Mouse (Mus musculus) kidney, embryonic 15.5 days (tissue): Measurements from ENCODE around the gene Tuft1. TPM values are rescaled to one million over a fixed set of nuclear protein-coding genes. Genes with fewer than 3 reads are reported as not detected.
A peak's percentile ranks its signal among the peaks of the same experiment; 100 is the strongest.

Source experiments
- ATAC-seq: fragments of 200-750 bp; cut with Nextera tagmentation; replicated peaks from 2 replicates; pipeline ENCODE4 v1.8.0; 2017; ENCODE audit warnings: moderate TSS enrichment; ENCODE audit not compliant: low FRiP score
- H3K27ac ChIP-seq: fragments of 300-500 bp; sonication (generic); 2 replicates; pipeline ENCODE4 v1.5.1; 2015; ENCODE audit warnings: mild to moderate bottlenecking, inconsistent platforms
- H3K27me3 ChIP-seq: fragments of 300-500 bp; sonication (generic); 2 replicates; pipeline ENCODE4 v1.6.1; 2015; ENCODE audit warnings: inconsistent platforms
- H3K36me3 ChIP-seq: fragments of 300-500 bp; sonication (generic); 2 replicates; pipeline ENCODE4 v1.6.1; 2015; ENCODE audit warnings: inconsistent platforms
- H3K4me1 ChIP-seq: fragments of 300-500 bp; sonication (generic); 2 replicates; pipeline ENCODE4 v1.6.1; 2015; ENCODE audit warnings: inconsistent platforms
- H3K4me2 ChIP-seq: fragments of 300-500 bp; sonication (generic); 2 replicates; pipeline ENCODE4 v1.6.1; 2015; ENCODE audit warnings: moderate library complexity, mild to moderate bottlenecking, inconsistent platforms
- H3K4me3 ChIP-seq: fragments of 300-500 bp; sonication (generic); replicated peaks from 2 replicates; pipeline ENCODE4 v1.5.1; 2015; ENCODE audit warnings: mild to moderate bottlenecking, inconsistent platforms
- H3K9ac ChIP-seq: fragments of 300-500 bp; sonication (generic); 2 replicates; pipeline ENCODE4 v1.6.1; 2015; ENCODE audit warnings: mild to moderate bottlenecking, inconsistent platforms
- H3K9me3 ChIP-seq: fragments of 300-500 bp; sonication (generic); replicated peaks from 2 replicates; pipeline ENCODE4 v1.6.1; 2016; ENCODE audit warnings: inconsistent platforms
- WGBS: fragments of 180-500 bp; shearing (Covaris S2); methylation state at CpG from one replicate; pipeline ENCODE4 v1.1.7; 2015; ENCODE audit warnings: mixed read lengths; 5-methylcytosine and 5-hydroxymethylcytosine counted together
- polyA plus RNA-seq: library from polyadenylated mRNA; unstranded; fragments of >200 nt; fragmentation: Nextera tagmentation; extraction: Ambion mirVana; gene quantifications from 2 replicates; pipeline ENCODE4 v1.2.1, GENCODE M21; 2015

Tuft1 gene
- polyA plus RNA-seq, 1 experiment from 2014 or later: 6.7 TPM

DNA sequence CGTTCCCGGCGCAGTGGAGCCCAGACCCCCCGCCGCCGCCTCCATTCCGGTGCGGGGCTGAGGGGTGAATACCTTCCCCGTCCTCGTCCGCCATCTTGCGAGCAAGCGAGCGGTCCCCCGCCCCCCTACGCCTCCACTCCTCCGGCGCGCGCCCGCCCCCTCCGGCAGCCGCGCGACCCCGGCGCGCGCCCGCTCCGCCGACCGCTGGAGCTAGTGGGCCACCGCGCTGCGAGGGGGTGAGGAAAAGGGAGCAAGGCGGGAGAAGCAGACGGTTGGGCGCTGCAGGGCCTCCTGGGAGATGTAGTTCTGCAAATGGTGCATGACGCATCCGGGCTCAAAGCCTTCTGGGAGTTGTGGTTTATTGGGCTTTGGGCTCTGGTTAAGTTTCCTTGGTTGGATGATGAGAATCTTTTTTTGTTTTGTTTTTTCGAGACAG, 76.2 kb downstream of the Tuft1 start, which contains the start of gene Snx27:
TSS of gene Snx27 (minus strand) at position 261 of the 436 bp plus-strand sequence.
- peak within 1 kb of the TSS; percentile 86 for H3K4me3 ChIP-seq
- H3K4me2 ChIP-seq: peak within 1 kb of the TSS; percentile 78
- H3K27ac ChIP-seq: peak within 1 kb of the TSS; percentile 81
- no peaks in the 10 kb centered on the region for H3K9me3 ChIP-seq
- H3K27me3 ChIP-seq: no peaks in the 10 kb centered on the region
- under 1% methylated on average over 42 of the region's 42 CpGs for WGBS
- peak within 1 kb of the TSS; percentile 82 for H3K9ac ChIP-seq
- peaks cover 24% of the 10 kb centered on the region for H3K4me1 ChIP-seq
- peak; percentile 99 for ATAC-seq
- H3K36me3 ChIP-seq: no peaks in the 10 kb centered on the region

DNA sequence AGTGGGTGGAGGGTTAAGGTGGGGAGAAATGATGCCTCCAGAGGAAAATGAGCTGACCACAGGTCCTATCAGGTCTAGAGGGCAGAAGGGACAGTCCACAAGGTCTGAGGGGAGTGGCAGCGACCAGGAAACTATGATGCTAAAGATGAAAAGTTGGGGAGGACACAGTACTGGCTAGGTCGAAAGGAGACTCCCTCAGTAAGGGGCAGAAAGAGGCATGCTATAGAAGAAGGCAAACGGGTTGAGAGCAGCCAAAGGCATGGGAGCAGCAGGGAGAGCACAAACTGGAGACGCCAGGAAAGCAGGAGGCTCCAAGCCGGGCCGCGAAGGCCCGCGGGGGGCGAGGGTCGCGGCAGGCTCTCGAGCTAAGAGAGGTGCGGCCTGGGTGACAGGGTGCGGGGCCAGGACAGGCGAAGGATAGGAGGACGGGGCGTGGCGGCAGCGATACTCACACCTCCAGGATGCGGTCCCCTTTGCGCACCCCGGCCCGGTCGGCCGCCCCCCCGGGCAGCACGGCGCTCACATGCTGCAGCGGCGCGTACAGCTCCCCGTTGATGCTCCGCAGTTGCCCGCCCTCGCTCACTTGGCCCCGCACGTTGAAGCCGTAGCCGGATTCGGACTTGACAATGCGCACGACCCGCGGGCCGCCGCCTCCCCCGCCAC, 76.7 kb downstream of the Tuft1 start:
- Histone ChIP-seq H3K27me3 (no peaks in the 10 kb centered on the region), H3K4me1 (peaks cover 27% of the 10 kb centered on the region), H3K9me3 (no peaks in the 10 kb centered on the region), H3K27ac (peak overlapping the region; percentile 81), H3K4me2 (peak overlapping the region; percentile 78), H3K36me3 (no peaks in the 10 kb centered on the region), H3K9ac (peak overlapping the region; percentile 82), H3K4me3 (peak overlapping the region; percentile 86)
- WGBS: under 1% methylated on average over 48 of the region's 48 CpGs
- ATAC-seq: peak; percentile 77

DNA sequence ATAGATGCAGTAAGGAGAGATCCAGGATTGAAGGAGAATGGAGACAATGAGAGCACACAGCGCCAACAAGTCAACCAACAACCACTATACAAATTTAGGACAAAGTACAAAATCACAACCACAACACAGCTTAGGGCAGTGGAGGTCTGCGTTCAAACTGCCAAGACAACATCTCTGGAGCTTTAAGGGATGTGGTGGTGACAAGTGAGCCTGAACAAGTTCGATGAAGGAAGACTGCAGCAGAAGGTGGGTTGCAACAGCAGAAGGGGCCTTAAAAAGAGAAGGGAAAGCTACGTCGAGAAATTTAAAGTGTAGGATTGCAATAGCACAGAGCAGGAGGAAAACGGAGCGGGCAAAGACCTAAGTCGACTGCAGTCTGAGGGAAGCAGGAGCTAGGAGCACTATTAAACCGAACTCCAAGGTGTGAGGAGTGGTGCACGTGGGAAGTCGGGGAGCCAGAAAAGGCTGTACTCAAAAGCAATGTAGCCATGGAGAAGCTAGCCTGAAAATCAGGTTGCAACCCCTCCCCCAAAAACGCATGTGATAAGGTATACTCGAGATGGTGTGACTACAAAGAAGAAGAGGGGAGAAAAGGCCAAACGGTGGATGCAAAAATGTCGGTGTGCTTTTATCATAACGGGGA, 77.4 kb downstream of the Tuft1 start:
- Histone ChIP-seq H3K4me1 (peaks cover 27% of the 10 kb centered on the region), H3K36me3 (no peaks in the 10 kb centered on the region), H3K4me2 (peak overlapping the region; percentile 78), H3K9ac (peak overlapping the region; percentile 82), H3K27me3 (no peaks in the 10 kb centered on the region), H3K27ac (peak overlapping the region; percentile 81), H3K9me3 (no peaks in the 10 kb centered on the region), H3K4me3 (peak overlapping the region; percentile 86)
- ATAC-seq: no peak
- WGBS: 4% methylated on average over 16 of the region's 16 CpGs

DNA sequence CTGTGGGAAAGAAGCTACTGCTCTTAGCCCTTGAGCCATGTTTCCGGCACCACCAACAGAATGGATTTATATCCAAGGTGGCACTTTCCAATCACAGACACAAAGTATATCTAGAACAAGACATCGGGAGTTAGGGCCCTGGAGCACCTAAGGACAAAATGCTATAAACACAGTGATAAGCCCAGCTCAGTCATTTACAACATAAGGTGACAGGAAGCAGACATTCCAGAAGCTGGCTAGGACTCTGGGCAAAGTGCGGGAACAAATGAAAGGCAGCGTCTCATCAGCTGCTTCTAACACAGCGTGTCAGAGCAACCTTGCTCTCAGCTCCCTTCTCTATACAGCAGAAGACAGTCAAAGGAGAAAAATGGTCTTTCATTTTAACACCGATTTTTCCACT, 84.2 kb downstream of the Tuft1 start:
- Histone ChIP-seq H3K9me3 (no peaks in the 10 kb centered on the region), H3K4me1 (peaks cover 17% of the 10 kb centered on the region), H3K27ac (no peak overlapping the region), H3K36me3 (no peaks in the 10 kb centered on the region), H3K9ac (no peak overlapping the region), H3K4me3 (no peak overlapping the region), H3K4me2 (no peak overlapping the region), H3K27me3 (no peaks in the 10 kb centered on the region)
- ATAC-seq: no peak
- 80% methylated on average over 6 of the region's 6 CpGs for WGBS

DNA sequence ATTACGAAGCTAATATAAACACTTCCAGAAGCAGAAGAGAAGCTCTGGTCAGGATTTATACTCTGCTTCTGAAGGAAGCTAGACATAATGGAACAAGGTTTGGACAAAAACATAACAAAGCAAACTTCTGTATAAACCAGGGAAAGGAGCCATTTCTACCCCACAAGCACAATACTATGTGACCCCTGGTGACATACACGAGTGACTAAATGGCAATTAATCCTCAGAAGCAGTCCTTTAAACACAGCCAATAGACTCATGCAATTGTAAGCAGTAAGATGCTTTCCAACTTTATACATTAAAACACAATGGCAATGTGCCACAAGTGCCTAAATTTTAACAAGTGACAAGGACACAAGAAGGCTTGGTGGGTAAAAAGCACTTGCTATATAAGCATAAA, 91.4 kb downstream of the Tuft1 start:
- no peak for ATAC-seq
- Histone ChIP-seq H3K27me3 (no peaks in the 10 kb centered on the region), H3K9me3 (no peaks in the 10 kb centered on the region), H3K4me3 (no peak overlapping the region), H3K36me3 (no peaks in the 10 kb centered on the region), H3K9ac (no peak overlapping the region), H3K4me1 (peaks cover 13% of the 10 kb centered on the region), H3K27ac (no peak overlapping the region), H3K4me2 (no peak overlapping the region)
- 38% methylated on average over 2 of the region's 2 CpGs for WGBS

DNA sequence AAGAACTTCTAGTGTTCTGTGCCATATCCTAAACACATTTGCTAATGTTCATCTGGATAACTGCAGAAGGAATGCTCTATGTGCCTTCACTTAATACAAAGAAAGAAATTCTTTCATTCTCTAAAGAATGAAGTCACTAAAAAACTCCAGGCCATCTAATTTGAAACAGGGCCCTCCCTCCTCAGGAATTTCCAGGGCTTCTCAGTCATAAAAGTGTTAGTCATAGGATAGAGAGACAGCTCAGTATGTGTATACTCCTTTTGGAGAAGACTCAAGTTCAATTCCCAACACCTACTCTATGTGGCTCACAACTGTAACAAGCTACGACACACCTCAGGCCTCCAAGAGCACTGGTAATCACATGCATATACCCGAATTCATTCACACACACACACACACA, 93.1 kb downstream of the Tuft1 start:
- H3K36me3 ChIP-seq: peaks cover 8% of the 10 kb centered on the region
- no peak for ATAC-seq
- no peaks in the 10 kb centered on the region for H3K27me3 ChIP-seq
- no peaks in the 10 kb centered on the region for H3K9me3 ChIP-seq
- 75% methylated on average over 2 of the region's 2 CpGs for WGBS
- no peak overlapping the region for H3K4me2 ChIP-seq
- peaks cover 13% of the 10 kb centered on the region for H3K4me1 ChIP-seq
- H3K9ac ChIP-seq: no peak overlapping the region
- H3K27ac ChIP-seq: no peak overlapping the region
- H3K4me3 ChIP-seq: no peak overlapping the region

DNA sequence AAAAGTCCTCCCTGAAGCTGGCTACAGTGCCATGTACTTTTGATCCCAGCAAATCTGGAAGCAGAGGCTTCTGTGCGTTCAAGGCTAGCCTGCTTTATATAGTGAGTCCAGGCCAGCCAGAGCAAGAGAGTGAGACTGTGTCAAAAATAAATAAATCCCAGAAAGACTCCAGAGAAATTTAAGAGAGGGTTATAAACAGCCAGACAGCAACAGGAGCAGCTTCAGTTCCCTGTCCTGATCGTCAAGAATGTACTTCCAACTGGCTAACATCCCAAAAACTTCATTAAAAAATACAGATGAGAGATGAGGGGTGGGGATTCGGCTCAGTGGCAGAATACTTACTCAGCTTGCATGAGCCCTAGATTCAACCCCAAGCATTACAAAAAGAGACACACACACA, 93.5 kb downstream of the Tuft1 start:
- Histone ChIP-seq H3K36me3 (peaks cover 8% of the 10 kb centered on the region), H3K4me2 (no peak overlapping the region), H3K4me1 (peaks cover 14% of the 10 kb centered on the region), H3K27me3 (no peaks in the 10 kb centered on the region), H3K9ac (no peak overlapping the region), H3K4me3 (no peak overlapping the region), H3K9me3 (no peaks in the 10 kb centered on the region), H3K27ac (0 out of 2 replicates have a peak overlapping the region, but pooled peaks have one; percentile 56)
- ATAC-seq: no peak
- 41% methylated on average over 3 of the region's 3 CpGs for WGBS

DNA sequence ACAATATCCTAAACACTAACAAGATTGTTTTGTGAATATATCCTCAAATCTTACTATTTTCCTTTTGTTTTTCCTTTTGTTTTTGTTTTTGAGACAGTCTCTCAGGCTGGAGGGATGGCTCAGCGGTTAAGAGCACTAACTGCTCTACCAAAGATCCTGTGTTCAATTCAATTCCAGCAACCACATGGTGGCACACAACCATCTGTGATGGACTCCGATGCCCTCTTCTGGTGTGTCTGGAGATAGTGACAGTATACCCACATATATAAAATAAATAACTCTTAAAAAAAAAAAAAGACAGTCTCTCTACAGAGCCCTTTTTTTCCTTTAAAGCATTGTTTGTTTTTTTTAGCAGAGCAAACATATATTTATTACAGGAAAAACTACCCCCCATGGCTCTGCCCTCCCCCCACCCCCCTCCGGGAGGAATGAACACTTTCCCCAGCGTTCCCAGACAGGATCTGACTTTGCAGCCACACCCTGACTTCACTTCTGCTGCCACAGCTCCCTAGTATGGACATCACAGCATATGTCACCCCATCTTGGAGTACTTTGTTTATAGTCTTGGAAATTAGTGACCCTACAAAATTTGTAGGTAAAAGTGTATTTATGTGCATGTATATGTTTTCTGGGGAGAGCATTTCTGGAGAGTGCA, 94.2 kb downstream of the Tuft1 start:
- H3K27ac ChIP-seq: 0 out of 2 replicates have a peak overlapping the region, but pooled peaks have one; percentile 56
- WGBS: 66% methylated on average over 4 of the region's 4 CpGs
- H3K4me1 ChIP-seq: peaks cover 16% of the 10 kb centered on the region

DNA sequence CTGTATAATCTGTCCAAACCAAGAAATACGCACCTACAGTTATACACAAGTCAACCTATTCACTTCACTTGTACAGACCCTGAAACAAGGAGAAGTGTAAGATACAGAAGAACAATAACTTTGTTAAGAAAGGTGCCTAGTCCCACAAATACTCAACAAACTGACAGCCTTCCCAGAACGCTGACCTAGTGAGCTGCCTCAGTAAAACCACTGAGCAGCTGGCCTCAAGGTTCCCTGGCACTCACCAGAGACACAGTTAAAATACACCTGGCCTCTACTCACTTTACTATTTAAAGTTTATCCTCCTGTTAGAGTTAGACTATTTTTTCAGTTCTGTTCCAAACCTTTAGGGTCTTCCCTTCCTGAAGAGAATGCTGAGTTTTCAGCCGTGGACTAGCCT, 95.5 kb downstream of the Tuft1 start:
- no peak overlapping the region for H3K9ac ChIP-seq
- H3K27me3 ChIP-seq: no peaks in the 10 kb centered on the region
- peaks cover 16% of the 10 kb centered on the region for H3K4me1 ChIP-seq
- H3K4me3 ChIP-seq: no peak overlapping the region
- H3K9me3 ChIP-seq: no peaks in the 10 kb centered on the region
- 68% methylated on average over 3 of the region's 3 CpGs for WGBS
- no peak overlapping the region for H3K4me2 ChIP-seq
- H3K27ac ChIP-seq: no peak overlapping the region
- peaks cover 25% of the 10 kb centered on the region for H3K36me3 ChIP-seq
- no peak for ATAC-seq

More for the DNA sequence above, 94.2 kb downstream of the Tuft1 start:
- Histone ChIP-seq H3K4me3 (no peak overlapping the region), H3K9ac (no peak overlapping the region), H3K9me3 (no peaks in the 10 kb centered on the region), H3K4me2 (no peak overlapping the region), H3K27me3 (no peaks in the 10 kb centered on the region), H3K36me3 (peaks cover 15% of the 10 kb centered on the region)
- ATAC-seq: no peak

Other genes with a start within 250 kb of the Tuft1 start
- gene Tdrkh, start 245.6 kb downstream of the Tuft1 start, polyA plus RNA-seq: 12.0 and 15.5 TPM in 2 replicates
- 68.4 and 70.4 TPM in 2 replicates for gene Mrpl9, start 215.6 kb downstream of the Tuft1 start, polyA plus RNA-seq
- 0.45 and 0.84 TPM in 2 replicates for gene Oaz3, start 215.0 kb downstream of the Tuft1 start, polyA plus RNA-seq
- 2.5 and 5.5 TPM in 2 replicates for gene Celf3, start 180.6 kb downstream of the Tuft1 start, polyA plus RNA-seq
- gene Riiad1, start 178.5 kb downstream of the Tuft1 start, polyA plus RNA-seq: 1.2 and 2.3 TPM in 2 replicates
- gene Snx27, start 76.2 kb downstream of the Tuft1 start, polyA plus RNA-seq: 47.2 and 50.9 TPM in 2 replicates
- gene Gm10972, start 15.8 kb downstream of the Tuft1 start, polyA plus RNA-seq: not detected in 2 replicates
- 2.7 and 3.2 TPM in 2 replicates for gene Selenbp2, start 34.7 kb upstream of the Tuft1 start, polyA plus RNA-seq
- gene Cgn, start 127.6 kb upstream of the Tuft1 start, polyA plus RNA-seq: 17.0 and 18.3 TPM in 2 replicates
- gene Pogz, start 178.7 kb upstream of the Tuft1 start, polyA plus RNA-seq: 17.4 and 18.8 TPM in 2 replicates
- 340 and 342 TPM in 2 replicates for gene Psmb4, start 228.1 kb upstream of the Tuft1 start, polyA plus RNA-seq